Mouse (Mus musculus) testis, adult 2 months (tissue): Measurements from ENCODE around the gene Rap1gap2.

Source experiments
- CTCF ChIP-seq: fragments of 200-500 bp; IDR thresholded peaks from 2 replicates; pipeline ENCODE4 v1.5.1; 2012; ENCODE audit warnings: low read depth, mild to moderate bottlenecking, inconsistent platforms, low read length, moderate library complexity; ENCODE audit not compliant: control insufficient read depth, insufficient read depth, insufficient replicate concordance
- POLR2A ChIP-seq: fragments of 200-500 bp; IDR thresholded peaks from 2 replicates; pipeline ENCODE4 v1.6.1; 2012; ENCODE audit warnings: low read depth, mild to moderate bottlenecking, inconsistent platforms, low read length, moderate library complexity; ENCODE audit not compliant: control insufficient read depth

DNA sequence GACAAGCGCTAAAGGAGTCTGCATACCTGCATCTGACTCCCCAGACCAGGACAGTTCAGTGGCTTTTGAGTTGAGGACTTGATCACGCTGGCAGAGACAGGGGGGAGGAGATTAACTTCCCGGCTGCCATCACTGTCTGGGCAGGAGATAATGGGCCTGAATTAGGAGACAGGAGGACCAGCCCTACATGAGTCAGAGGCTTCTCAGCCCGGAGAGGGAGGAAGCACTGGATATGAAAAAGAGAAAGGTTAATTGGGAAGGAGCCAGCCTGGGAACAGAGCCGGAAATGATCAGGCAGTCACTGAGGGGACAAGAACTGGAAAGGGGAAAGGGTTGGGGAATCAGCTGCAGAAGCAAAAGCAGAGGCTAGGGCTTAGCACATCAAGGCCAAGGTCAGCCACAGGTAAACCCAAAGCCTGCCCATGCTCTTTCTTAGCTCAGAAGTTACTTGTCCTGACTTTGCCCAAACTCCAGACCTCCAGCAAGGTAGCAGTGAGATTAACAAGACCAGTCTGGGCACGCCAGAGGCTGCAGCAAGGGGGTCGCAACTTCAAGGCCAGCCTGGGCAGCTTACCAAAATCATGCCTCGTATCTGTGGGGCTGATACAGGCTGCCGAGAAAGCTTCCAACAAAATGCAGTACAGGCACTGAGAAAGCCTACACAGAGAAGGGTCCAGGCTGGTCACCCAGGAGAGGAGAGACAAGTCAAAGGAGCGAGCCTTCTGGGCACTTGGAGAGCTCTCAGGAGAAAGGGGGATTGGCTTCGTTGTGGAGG, 53.1 kb downstream of the Rap1gap2 start:
- TF ChIP-seq POLR2A (no peak), CTCF (no peak)
